Mouse (Mus musculus) fat pad, adult 2 months (tissue): ENCODE measurements around the gene Rpap3.

Experiments used
- DNase-seq: peaks from one replicate; pipeline ENCODE4 v3.0.0-alpha.2; 2011; ENCODE audit warnings: low read depth, low spot score; ENCODE audit errors: extremely low read depth

Gene Rpap3

DNA sequence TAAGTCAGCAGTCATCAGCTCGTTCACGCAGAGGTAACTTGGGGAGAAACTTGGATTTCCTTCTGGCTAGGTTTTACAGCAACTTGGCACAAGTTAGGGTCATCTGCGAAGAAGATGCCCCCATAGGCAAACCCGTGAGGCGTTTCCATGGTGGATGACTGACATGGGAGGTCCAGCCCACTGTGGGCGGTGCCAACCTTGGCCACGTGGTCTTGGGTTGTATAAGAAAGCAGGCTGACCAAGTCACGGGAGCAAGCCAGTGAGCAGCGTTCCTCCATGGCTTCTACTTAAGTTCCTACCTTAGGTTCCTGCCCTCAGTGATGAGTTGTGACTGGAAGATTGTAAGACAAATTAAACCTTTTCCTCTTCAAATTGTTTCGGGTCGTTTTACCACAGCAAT lies 26.4 kb upstream of the Rpap3 start:
- DNase-seq, result no peak

DNA sequence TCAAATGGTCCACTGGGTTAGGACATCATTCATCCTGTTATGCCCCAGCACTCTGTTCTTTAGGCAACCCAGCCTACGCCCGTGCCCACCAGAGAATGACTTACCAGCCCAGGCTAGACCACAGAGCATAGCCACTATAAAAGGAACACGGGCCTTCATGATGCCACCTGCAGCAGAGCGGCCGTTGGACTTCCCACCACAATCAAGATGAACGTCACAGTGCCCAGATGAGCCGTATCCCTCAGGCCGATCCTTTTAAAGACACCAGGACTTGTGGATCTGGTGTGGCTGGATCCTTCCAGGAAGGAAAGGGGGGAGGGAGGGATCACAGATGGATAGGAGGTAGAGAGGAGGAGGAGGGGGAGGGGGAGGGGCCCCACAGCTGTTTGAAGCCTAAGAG lies 25.5 kb upstream of the Rpap3 start, which contains the start of gene Endou:
Endou (minus strand) TSS at position 229 of the 400 bp plus-strand sequence.
- no peak for DNase-seq

DNA sequence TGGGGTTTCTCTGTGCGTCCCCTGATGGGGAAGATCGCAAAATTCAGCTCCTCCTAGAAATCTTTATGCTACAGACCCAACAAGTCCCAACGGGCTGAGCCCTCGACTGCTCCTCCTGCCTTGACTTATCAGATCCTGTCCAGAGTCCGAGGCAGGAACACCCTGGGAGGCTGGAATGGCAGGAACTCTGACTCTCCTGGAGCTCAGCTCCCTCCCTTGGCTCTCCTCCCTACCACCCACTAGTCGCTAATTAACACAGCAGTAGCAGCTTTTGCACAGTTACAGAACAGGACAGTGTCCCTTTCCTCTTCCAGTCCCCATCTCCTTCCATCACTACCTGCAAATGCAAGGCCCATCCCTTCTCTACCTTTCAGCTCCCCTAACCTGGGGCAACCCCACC lies 24.7 kb upstream of the Rpap3 start:
- DNase-seq, result no peak

DNA sequence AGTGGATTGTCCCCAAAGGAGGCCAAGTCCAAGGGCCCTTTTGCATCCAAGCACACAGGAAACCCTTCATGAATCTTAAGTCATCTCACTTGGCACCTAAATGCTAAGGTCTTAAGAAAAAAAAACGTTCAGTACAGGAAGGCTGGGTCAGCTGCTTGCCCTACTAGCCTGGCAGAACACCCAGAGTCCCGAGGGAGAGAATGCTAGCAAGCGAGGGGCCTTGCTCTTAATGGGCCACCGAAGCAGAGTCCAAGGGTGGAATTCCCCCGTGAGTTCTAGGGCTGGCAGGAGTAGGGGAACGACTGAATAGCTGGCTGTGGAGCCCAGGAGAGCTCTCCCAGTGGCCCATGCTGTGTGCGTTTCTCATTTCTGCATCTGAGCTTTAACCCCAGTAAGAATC lies 23.2 kb upstream of the Rpap3 start:
- no peak for DNase-seq

DNA sequence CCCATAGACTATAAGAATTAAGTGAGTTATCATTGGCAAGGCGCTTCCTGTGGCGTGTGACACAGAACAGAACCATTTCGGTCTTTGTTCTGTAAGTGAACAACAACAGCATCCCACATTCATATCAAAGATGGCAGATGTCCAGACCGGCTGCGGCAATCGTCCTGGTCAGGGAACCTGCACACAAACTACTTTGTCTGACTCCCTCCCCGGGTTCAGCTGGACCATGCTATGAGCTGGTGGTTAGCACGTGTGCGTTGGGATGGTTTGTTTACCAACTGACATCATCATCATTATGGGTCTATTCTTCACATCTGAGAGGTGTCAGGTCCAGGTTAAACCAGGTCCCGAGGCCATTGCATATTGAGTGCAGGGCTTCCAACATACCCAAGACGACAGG lies 22.8 kb upstream of the Rpap3 start:
- DNase-seq, result no peak

DNA sequence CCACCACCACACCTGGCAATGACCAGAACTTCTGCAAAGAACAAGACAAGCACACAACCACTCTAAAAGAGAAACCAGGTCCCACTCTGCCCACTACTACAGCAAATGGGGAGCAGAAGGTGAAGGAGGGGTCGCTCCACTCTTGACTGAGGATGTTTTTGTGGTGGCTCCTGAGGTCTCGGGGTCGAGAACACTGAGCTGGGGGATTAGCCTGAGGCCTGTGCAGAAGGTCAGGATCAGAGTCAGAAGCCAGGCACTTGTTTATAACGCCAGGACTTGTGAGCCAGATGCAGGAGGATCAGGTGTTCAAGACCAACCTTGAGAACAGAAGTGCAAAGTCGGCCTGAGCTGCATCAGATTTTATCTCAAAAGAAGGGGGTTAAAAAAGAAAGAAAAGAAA lies 21.9 kb upstream of the Rpap3 start:
- DNase-seq, result no peak

DNA sequence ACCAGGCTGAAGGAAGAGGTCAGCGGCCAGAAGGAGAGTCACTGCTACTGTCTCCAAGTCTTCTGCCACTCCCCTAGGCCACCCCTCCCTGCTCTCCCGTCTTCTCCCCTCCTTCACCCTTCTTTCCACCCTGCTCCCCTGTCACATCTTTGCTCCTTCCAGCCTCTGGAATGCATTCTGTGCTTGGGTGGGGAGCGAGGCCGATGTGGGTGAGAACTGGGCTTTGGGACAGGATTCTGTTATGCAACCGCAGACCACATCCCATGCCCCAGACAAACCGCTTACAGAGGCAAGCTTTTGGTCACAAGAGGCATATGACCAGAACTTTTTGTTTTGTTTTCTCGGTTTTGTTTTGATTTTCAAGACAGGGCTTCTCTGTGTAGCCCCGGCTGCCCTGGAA lies 21.4 kb upstream of the Rpap3 start:
- DNase-seq, result no peak

DNA sequence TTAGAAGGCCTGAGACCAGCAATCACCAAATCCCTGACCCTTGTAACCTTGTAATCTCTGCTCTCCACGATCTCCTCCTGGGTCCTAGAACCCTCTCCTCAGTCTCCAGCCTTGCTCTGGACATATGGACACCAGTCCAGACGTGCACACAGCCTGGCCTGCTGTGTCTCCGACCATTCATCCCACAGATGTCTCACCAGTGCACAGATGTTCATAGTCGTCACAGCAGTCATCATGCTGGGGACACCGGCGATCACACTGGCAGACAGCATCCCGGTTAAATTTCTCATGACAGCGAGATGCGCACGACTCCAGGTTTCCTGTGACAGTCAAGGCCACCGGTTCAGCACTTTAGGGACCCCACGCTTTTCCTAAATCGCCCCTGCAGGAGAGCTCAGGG lies 20.7 kb upstream of the Rpap3 start:
- DNase-seq, result no peak

DNA sequence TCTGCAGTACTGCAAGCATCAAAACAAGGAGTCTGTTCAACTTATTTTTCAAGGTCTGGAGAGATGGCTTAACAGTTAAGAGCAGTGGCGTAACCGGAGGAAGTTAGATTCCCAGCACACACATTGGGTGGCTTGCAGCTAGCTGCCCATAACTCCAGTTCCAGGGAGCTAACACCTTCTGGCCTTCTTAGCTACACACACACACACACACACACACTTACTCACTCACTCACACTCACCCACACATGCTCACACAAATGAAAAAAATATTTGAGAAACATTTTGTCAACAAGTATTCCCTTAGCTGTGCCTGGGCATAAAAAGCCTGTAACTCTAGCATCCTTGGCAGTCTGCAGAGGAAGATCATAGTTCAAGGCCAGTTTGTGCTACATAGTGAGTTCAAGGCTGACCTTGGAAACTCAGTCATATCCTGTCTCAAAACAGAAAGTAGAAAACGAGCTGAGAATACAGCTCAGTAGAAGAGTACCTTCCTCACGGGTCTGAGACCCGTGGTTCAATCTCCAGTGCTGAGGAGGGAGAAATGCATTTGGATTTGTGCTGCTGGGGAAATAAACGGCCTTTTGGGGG lies 19.7 kb upstream of the Rpap3 start:
- no peak for DNase-seq

DNA sequence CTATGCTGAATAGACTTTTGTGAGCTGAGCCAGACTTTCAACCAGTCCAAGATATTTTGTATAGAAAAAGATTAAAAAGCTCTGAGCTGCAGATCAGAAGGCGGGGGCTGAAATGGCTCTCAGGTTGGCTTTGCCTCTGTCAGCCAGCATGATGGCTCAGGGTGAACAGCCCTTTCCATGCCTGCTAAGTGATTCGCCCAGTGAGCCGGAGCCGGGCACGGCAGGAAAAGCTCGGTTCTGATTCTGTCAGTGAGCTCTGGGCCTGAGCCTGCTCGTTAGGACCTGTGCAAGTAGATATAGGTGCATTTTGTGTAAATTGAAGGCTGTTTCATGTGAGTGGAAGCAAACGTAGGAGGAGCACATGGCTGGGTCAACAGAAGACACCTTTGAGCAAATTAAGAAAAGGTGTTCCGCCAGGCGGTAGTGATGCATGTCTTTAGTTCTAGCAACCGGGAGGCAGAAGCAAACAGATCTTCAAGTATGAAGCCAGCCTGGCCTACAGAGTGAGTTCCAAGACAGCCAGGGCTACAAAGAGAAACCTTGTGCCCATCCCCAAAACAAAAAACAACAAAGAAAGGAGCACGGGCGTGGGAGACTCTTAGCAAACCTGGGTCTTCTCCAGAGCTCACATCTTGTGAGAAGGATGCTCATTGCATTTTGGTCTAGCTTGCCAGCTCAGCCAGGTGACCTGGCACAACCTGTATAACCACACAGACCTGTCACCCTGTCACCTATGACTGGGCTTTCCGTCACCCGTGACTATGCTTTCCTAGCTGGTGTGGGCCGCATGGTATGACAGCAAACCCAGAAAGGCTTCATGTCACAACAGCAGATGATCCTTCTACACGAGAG lies 18.9 kb upstream of the Rpap3 start:
- no peak for DNase-seq

DNA sequence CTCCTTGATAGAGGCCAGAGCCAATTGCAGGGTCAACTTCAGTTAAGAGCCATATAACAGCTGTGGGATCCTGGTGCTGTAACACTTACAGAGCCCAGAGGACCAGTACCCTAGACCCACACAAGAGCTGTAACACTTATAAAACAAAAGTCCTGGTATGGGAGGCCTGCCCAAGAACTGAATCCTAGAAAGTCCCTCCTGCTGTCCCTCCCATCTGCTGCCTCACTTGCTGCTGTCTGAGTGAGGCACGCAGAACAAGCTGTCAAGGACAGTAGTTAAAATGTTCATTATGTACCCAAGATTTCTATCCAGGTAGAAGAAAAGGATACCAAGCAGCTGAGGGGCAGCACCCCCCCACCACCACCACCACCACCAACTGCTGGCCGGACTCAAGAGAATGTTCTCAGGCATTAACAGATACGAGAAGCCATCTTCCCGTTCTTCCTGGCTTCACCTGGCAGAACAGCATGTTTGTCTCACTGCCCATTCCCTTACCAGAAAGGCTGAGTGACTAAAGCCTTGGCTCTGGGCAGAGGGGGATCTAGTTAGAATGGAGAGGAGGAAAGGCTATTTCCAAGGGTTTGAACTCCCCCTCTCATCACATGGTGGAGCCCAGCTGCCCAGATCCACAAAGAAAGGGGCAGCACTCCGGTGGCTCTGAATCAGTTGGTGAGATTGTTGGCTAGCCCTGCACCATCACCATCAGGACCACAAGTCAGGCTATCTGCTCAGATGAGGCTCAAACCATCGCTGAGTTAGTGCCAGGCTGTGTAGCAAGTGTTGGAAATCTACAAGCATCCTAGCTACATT lies 18.1 kb upstream of the Rpap3 start:
- DNase-seq, result no peak

DNA sequence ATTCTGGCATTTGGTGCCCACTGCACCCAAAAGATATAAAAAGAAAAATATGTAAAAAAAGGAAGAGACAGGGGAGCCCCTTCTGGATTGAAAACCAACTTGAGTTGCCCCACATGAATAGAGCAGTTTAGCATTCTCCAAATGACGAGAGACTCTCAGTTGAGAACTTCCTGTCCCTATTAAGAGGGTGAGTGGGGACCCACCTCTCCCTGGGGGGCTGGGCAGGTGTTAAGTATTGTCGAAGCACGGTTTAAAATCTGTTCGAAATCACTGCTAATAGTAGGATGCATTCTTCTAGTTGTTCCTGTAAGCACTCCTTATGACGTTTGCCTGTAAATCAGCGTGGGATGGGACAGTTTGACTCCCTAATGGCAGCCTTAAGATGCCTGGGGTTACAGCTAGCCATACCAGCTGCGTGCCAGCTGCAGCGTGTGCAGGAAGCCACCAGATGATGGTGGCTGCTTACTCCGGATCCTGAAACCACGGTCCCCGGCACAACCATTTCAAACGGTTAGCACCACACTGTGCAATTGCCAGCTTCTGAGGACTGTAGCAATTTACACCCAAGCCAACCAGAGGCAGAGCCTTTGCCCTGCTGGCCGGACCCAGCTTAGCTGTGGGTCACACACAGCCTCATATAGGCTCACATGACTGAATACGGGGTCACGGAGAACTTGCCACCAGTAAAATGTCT lies 15.5 kb upstream of the Rpap3 start:
- DNase-seq, result no peak

DNA sequence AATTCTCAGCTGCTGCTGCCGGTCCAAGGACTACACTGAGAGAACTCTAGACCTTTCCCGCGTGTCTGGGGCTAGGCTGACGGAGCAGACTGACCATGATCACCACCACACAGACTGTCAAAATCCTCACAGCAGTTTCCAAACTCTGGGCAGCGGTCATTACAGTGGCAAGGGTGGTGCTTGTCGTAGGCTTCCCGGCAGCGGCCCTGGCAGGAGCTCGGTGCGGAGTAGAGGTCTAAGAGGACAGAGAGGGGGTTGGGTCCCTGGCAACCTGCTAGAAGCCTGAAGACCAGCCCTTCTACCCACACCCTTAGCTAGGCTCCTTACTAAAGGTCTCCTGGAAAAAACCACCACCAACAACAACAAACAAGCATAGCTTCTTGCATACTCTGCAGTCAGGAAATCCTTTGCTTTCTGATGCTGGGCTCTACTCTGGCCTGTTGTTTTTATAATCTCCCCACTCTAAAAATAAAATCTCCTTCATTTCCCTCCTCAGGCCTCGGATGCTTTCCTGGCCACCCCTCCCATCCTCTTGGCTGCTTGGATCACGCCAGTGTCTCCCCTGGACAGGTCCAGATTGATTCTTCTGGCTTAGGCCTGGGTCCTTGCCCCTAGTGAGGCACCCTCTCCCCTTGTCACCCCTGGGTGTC lies 14.5 kb upstream of the Rpap3 start:
- DNase-seq, result no peak

DNA sequence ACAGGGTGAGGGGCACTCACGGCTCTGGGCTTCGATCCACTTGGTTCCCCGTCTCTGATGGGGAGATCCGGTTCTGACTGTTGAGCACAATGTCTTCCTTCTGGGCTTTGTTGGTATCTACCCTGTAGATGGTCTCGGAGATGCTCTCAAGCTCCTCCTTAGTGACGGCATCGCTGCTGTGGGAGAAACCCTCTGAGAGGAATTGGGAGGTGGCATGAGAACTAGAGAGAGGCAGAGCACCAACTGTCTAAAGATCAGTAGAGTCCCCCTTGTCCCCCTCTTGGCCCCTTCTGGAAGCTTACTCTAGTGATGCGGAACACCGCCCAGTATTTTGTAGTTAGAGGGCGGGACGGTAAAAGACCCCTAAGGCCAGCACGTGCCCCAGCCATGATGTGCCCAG lies 13.9 kb upstream of the Rpap3 start:
- DNase-seq, result no peak

DNA sequence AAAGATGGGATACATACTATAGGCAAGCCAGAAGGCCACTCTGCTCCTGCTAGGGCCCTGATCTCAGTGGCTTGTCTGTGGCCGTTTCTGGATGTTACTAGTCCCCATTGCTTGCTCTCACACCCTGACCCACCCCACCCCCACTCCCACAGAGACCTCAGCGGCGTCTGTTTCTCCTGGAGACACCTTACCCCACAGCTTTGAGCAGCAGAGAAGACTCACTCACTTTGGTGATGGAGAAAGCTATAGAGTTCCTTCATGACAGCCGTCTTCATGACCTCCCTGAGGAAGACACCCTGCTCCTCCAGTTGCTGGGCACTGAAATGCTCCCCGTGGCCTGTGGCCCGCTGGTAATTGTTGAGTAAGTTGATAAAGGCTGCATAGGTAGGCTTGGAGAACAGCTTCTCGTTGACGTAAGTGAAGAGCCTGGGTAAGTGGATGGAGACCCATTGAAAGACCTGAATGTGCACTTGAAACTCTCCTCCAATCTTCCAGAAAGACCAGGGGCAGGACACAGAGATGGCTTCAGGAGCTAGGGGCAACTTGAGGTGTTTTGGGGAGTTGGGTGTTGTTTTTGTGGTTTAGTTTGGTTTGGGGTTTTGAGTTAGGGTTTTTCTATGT lies 13.0 kb upstream of the Rpap3 start:
- DNase-seq, result no peak

DNA sequence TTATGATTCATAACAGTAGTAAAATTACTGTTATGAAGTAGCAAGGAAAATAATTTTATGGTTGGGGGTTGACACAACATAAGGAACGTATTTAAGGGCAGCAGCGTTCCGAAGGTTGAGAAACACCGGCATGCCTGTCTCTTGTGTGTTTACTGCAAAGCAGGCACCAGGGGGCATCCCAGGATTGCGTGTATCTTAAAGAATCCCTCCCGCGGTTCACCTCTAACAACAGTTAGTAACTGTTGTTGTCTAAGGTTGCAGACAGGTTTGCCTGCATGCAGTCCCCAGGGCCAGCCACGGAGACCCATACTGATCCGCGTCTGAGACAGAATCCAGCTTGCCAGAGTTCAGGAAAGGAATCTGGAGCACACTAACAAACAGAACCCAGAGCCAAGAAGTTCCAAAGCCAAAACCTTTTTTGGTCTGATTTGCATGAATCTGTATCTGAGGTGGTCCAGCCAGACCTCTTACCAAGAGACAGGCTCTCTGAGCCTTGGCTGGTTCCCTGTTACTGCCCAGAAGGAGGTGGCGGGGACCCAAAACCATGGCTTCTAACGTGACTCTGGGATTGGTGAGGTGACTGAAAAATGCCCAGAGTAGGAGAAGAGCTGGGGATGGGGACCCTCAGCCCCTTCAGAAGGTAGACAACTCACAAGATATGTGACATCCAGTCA lies 12.4 kb upstream of the Rpap3 start:
- DNase-seq, result no peak

DNA sequence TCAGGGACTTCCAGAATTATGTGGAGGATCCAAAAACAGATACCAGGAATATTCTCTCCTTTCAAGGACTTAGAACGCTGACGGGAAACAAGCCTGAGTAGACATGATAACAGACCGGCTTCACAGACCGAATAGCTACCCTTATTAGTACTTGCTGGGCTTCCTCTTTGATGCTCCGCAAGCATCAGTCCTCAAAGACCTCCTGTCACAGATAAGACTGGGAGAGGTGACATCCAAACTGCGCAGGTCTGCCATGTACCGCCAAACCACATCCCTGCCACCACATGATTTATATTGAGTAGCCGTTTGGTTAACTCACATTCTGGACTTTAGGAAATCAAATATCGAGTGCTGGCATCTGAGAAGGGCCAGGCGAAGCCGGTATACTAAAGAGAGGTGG lies 11.2 kb upstream of the Rpap3 start:
- DNase-seq, result no peak

DNA sequence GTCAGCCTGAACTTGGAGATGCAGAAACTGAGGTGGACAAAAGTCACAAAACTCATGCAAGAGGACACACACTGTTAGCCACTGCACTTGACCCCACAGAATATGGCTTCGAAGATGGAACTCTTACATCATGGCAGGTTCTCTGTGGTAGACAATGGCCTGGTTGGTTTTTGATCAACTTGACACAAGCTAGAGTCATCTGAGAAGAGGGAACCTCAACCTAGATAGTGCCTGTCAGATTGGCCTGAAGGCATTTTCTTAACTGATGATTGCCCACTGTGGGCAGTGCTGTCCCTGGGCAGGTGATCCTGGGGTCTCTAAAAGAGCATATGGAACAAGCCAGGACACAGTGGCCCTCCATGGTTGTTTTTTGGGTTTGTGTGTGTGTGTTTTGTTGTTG lies 10.1 kb upstream of the Rpap3 start:
- no peak for DNase-seq

DNA sequence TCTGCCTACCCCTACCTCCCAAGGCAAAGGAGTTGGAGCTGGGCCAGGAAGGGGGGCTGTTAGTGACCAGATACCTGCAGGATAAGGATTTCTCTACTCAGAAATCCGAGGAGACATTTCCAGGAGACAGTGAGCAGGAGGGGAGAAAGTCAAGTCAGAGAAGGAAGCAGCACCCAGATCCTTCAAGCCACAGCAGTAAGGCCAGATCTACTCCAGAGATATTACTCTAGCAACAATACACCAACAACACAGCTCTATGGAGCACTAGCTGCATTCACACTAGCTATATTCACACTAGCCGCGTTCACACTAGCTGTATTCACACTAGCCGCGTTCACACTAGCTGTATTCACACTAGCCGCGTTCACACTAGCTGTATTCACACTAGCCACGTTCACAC lies 9.5 kb upstream of the Rpap3 start:
- DNase-seq, result no peak

DNA sequence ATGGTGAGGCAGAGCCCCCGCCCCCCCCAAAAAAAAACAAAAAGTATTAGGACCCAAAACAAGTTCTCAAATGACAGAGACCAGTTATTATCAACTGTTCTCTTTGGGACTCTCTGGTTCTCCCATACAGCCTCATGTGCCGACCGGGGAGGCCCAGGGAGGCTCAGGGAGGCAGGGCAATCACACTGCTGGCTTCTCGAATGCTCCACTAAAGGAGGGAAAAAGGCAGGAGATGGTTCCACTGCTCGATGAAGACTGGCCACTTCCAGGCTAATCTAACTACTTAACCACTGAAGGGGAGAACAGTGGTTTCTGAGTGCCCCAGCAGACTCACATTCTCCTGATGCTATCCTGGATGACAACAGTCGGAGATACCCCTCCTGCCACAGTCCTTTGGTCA lies 6.9 kb upstream of the Rpap3 start:
- no peak for DNase-seq
